Mouse (Mus musculus) NIH3T3 (cell line): ENCODE data around the gene Pparg.

ENCODE experiments used
- DNase-seq: peaks from one replicate; pipeline ENCODE4 v3.0.0-alpha.2; 2012; ENCODE audit warnings: low read depth

The Pparg gene

DNA sequence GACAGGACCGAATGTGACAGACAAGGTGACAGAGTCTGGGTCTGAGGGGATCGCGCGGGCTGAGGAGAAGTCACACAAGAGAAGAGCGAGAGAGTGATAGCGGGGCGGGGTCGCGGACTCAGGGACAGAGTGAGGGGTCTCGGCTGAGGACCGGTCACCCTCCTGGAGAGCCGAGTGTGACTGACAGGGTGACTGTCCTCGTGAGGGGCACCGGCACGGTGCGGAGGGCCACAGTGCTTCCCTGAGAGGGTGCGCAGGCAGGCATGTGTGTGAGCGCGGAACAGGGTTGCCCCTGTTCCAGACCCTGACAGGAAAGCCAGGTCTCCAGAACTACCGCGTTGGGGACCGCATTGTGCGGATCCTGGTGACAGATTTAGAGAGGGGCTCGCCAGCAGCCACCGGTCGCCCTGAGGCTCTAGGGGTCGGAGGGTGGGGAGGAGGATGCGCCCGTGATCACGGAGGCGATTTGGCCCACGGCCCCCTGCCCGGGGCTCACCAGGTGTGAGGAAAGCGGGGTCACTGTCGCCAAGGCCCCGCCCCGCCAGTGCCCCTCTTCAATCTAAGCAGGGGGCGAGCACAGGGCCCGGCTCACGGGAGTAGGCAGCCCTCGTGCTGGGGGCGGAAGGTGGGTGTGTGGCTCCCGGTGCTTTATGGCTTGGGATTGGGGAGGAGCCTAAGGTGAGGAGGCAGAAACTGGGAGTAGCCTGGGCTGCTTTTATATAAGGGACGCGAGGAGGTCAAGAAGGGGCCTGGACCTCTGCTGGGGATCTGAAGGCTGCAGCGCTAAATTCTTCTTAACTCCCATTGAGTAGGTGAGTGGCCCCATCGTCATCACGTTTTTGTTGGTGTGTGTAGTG lies 1.1 kb downstream of the Pparg start:
- no peak for DNase-seq

DNA sequence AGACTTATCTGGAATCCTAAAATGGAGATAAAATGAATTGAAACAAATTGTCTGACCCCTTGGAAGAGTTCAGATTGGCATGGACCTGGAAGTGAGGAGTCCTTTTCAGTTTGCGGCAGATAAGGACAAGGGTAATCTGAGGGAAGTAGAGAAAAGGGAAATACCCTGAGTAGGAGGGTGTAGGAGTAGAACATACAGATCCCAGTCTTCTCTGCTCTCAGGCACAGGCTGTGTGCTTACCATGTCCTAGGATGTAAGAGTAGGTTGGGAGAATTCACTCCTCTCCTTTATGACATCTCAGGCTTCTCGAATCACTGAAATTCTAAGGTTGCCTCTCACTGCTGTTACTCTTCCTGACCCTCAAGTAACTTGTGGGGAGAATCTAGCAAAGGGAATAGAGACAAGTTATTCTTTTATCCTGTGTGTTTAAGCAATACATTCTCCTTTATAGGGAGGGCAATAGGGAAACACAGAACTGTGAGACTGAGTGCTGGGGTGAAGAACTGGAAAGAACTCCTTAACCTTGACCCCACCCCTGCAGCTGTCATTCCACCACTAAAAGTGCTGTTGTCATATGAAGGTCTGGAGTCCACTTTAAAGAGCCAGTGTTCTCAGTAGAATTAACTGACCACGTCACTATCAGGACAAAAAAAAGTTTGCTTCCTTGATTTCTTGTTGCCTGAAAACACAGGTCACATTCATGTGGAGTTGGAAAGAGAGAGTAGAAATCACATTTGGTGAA lies 6.3 kb downstream of the Pparg start:
- no peak for DNase-seq

DNA sequence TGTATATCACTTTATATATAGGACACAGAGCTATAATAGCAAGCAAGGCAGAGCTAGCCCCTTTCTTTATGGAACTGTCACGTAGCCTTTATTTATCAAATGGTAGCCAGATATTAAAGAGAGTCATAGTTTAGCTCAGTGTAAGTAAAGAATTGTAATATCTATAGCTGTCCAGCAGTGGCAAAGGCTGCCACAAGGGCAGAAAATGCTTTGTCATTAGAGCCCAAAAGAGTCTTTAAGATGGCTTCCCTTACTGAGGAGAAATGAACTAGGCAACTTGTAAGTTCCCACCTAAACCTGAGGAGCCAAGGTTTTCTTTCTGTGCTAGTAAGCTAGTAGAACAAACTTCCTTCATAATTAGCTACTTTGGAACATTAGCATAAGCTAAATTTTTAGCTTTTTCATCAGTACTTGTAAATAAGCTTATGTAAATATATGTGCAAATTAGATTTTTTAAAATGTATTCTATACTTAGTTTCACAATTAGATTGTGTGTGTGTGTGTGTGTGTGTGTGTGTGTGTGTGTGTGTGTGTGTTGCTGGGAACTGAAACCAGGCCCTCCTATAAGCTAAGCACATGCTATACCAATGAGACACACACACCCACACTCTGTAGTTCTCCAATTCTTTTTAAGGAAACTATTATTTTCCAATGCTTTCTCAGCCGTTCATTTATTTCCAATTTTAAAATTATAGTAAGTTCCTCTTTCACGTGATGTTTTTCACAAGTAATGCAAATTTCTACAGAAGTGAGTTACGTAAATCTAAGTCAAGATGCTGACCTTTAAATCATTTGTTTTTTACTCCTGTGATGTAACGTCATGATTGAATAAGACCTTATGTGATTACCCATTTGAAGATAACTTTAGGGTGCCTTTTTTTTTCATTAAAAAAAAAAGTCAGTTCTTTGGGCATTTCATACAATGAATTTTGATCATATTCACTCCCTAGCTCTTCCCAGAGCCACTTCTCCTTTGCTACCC lies 14.4 kb downstream of the Pparg start:
- no peak for DNase-seq

DNA sequence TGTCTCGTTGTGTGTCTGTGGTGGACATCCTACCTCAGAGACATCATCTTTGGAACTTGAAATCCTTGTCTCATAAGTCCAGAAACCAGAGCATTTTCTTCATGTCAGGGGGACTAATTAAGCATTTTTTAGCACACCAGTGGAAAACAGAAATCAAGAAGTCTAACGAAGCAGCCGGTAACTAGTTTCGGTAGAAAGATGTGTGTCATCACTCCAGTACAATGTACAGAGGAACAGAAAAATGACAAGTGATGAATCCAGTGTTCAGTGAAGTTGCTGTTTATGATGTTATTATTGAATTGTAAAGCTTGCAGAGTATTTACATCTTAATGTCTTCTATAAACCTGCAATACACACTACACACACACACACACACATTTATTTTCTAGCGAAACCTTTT lies 19.8 kb downstream of the Pparg start:
- no peak for DNase-seq

DNA sequence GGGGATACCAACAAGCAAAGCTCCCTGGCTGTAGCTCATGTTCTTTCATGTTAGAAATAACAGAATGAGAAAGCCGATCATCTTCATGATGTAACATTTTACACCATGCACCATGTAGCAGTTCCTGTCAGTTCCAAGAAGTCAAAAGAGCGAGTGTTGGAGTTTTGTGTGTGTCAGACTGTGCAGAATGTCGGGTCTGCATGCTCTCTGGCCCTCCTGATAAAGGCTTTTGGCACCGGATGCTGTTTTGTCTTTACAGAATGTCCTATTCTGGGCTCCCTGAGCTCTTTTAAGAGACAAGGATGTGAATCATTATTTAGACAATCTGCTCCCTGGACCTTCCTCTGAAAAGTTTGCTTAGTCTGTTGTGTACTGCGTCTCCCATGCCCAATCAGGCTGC lies 22.0 kb downstream of the Pparg start:
- peak; percentile 40 for DNase-seq

DNA sequence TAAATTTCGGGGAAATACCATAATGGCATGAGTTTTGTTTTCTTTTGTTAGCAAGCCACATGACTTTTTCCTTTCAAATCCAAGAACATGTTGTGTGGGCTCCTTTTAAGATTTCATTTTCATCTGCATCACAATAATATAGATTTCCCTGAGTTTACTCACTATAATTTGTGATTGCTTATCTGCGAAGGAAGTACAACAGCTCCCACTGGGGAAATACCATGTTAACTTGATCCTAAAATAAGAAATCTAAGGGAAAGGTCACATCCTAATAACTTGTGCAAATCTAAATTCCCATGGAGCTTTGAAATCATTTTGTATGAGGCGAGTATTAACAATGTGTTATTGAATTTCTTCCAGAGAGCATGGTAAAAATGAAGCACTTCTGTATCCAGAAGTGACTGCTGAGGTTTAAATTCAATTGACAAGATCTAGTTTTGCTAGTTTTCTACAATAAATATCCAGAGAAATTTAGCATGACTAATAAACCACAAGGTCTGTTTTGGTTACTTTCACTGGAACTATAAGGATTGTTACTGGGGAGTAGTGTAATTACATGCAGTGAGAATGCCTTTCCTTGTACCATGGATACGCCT lies 29.3 kb downstream of the Pparg start:
- DNase-seq, result peak; percentile 92

DNA sequence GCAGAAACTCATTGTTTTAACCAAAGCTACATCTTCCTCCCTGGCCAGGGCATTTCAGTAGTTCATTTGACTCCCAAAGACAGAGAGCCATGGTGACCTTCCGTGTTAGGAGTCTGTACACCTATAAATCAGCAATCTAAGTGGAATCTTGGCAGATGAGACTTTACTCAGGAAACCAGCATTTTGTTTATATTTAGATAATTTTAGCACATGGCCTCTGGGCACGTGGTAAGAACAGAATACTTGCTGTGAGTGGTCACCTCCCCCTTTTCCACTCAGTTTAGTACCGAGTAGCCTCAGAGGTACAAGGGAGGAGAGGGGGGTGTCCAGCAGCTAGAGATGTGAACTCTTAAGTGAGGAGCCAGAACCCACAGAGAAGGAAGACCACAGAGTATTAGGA lies 36.2 kb downstream of the Pparg start:
- DNase-seq, result peak; percentile 67

DNA sequence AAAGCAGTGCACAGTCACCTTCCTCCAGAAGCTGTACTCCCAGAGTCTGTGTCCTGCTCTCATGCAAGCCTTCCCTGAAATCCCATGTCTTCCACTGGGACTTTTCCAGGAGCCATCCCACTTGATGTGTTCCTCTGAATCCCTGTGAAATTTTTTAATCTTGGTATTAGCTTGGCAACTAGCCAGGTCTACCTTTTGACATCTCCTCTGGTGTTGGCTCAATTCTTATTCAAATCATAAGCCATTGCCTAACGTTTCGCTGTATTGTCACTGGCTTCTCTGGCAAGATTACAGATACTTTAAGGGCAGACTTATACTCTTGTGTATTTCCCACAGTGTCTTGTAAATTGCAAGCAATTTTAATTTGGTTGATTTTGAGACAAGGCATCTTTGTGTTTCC lies 43.6 kb downstream of the Pparg start:
- DNase-seq, result no peak

DNA sequence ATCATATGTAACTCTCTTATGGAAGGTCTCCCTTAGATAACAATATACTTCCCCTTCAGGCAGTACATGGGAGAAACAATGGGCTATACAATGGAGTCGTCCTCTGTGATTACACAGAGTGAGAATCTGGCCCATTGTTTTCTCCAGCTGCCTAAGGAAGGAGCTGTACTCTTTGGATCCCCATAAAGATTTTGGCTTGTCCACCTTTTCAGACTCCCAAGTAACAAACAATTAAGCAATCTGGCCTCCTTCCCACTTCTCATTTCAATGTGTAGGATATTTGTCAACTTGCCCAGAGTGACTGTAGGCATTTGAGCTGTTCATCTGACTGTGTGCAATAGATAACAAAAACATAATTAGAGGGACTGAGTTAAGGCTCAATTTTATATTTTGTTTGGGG lies 50.7 kb downstream of the Pparg start:
- DNase-seq, result peak; percentile 67

DNA sequence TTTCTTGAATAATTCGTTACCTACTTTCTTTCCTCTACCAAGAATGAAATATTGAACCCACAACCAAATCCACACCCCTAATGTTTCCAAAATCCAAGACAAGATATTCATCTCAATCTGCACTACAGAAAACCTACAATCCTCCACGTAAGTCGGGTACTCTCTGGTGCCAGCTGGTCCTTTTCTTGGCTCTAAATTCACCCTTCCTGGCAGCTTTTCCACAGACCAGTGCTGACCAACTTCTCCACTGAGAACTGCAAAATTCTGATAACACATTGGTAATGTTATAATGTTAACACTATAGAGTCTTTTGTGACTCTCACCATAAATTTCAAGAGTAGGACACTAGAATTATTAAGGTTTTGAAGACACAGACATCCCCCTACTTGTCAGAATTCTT lies 57.4 kb downstream of the Pparg start:
- DNase-seq, result no peak

DNA sequence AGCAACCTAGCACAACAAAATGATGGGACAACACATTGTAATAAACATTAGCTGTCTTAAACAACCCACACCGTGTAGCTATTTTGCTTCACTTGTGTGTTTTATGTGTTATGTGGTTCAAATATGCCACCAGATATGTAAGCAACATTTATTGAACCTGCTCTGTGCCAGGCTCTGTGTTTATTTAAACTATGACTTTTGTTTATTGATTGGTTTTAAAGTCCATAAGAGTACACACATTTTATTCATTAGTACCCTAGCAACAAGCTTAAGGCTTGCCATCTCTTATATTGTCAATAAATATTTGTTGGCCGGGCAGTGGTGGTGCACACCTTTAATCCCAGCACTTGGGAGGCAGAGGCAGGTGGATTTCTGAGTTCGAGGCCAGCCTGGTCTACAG lies 58.2 kb downstream of the Pparg start:
- DNase-seq, result no peak

DNA sequence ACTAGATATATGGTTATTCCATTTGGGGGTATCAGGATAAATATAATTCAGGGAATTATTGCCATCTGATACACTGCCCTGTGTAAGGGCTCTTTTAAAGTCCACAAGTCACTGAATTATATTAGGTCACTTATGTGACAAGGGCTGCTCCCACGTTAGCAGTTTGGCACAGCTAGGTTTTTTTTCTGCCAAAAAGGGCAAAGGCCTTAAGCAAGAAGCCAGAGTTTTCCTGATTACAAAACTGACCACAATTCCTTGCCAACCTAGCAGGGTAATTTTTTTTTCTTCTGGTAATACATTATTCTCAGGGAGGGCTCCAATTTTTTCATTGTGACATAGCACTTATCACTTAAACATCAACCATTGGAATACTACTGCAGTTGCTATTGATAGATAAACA lies 60.2 kb downstream of the Pparg start:
- peak; percentile 67 for DNase-seq

DNA sequence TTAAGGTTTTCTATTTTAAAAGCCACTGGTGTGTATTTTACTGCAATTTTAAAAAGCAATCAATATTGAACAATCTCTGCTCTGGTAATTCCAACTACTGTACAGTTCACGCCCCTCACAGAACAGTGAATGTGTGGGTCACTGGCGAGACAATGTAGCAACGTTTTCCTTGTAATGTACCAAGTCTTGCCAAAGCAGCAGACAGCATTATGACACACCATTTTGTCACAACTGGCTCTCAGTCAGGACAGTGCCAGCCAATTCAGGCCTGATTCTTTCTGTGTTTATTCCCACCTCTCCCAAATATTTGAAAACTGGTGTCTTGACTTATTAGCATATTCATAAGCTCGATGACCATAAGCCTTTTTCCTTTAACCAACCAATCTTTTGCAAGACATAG lies 60.9 kb downstream of the Pparg start:
- no peak for DNase-seq

DNA sequence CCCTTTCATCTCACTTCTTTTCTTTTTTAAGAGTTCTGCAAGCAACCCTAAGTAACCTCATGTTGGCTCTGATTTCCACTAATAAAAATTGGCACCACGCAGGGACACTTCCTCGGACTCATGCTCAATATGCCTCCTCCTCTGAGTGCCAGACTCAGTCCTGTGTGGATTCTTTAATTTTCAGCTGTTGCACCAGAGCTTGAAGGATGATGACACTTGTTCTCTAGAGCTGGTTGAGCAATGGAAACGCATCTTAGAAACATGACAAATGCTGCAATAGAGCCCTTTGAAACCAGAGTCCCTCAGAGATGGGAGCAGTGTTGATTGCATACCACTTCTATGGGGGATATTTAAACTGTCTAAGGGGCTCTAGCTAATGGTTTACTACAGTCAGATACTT lies 63.7 kb downstream of the Pparg start:
- no peak for DNase-seq

DNA sequence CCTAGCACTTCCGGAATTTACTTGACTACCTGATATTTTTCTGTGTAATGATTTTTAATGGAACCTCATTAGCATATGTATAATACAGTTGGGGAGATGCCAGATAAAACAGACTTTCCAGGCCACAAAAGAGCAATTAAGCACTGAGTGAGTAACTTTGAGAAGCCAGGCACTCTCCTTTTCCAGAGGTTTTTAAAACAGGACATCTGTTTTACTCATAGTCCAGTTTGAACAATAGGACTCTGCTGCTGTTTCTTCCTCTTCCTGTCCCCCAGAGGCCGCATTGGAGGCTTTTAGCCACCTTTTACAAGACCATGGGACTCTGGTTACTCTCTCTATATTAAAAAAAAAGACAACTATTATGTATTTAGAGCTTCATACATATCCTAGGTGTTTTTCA lies 72.0 kb downstream of the Pparg start:
- no peak for DNase-seq

DNA sequence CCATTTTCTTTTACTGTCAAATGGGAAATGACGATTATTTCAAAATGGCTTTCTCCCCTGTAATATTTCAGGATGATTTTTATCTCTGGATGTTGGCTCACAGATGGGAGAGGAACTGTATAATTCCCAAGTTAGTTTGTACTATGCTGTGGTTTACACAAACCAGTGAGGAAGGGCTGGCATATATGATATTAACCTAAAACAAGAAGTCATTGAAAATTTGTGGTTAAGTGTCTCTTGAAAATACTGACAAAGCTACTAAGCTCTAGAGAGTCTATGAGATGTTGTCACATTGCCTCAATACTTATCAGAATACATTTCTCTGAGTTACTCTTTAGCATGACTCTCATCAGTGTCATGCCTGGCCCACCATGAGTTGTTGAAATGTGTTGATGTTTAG lies 73.3 kb downstream of the Pparg start:
- DNase-seq, result no peak

DNA sequence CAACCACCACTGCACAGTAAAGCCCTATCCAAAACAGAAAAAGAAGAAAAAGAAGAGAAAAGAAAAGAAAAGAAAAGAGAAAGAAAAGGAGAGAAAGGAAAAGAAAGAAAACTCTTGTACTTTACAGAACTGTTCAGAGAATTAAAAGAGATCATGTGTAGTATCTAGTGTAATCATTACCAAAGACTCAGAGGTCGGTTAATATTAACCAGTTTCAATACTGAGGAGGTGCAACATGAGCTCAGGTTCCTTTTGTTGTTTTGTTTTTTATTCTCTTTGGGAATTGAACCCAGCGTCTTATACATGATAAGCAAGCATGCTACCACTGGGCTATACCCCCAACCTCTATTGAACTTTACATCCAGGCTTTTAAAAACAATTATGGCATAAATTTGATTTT lies 74.1 kb downstream of the Pparg start:
- no peak for DNase-seq

DNA sequence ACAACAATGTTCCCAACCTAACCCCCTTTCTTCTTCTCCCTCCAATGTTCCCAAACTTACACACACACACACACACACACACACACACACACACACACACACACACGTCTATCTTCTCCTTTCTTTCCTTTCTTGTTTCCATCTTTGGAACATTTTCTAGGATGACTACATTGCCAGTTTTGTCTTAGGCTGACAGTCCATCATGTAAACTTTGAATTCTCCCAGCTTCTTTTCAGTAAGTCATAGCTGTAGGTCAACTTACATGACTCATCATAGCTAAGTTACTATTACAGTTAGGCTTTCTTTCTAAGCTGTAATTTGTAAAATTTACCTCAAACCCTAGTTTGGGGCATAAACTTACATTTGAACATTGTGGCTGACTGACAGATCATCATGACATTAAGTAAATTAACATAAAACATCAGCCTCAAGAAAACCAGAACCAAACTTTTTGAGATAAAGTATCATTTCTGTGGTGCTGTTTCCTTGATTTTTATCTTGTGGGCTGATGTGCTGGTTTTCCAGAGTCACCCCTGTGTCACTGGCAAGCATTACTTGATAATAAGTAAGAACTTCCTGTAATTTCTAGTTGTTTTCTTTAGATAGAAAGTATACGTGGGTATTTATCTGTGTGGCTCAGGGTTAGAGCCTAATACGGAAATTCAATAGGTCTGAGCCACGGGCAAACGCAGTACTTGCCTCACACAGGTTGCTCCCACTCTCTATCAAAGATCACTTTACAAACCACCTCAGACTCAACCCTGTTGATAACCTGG lies 79.7 kb downstream of the Pparg start:
- DNase-seq, result peak; percentile 62

DNA sequence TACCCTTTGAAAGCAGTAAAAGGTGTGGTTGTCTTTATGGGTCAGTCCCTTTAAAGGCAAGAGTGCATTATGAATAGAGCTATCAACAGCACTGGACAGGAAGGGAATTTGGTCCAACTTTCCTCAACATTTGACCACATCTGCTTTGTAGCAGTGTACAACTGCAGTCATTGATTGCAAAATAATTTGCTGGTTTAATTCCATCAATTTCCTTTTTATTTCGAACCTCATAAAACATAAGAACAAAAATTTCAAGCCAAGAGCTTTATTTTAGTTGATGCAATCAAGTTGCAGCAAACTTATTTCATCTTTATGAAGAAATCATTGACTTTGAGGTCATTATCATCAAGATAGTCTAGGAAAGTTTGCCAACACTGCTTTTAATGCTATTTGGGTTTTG lies 91.8 kb downstream of the Pparg start:
- DNase-seq, result peak; percentile 75

DNA sequence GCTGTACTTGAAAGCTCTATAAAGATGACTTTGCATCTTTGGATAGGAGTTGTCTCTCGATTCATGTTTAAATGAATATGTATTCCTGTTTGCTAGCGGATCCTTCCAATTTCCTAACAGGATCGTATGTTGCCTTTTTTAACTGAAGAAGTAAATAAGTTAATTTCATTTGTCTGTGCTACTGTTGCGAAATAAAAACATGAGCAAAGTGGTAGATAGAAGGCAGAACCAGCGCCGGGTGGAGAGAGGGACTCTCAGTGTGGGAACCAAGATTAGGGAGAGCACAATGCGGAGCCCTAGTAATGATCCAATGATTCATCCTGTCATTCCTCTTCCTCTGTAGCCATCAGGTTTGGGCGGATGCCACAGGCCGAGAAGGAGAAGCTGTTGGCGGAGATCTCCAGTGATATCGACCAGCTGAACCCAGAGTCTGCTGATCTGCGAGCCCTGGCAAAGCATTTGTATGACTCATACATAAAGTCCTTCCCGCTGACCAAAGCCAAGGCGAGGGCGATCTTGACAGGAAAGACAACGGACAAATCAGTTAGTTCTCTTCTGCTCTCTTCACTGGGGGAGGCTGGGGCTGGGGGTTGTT lies 102.1 kb downstream of the Pparg start:
- DNase-seq, result peak; percentile 94

DNA sequence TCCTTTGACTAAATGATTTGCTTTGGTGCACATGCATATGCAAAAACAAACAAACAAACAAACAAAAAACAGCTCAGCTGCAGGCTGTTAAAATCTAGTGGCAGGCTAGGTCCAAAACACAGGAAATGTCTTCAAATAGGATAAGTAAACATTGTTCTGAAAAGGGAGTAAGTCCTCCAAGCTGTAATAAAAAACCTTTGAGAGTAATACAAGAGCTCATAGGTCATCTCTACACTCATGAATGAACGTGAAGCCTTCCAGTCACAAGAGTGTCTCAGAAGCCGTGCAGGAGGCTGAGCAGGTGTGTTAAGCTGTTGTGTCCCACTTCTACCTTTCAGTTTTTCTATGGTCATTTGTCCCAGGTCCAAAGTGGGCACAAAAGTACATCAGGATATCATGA lies 102.6 kb downstream of the Pparg start:
- DNase-seq, result no peak
